Mouse (Mus musculus): ENCODE data around the gene Ncor2.

The Ncor2 gene

DNA sequence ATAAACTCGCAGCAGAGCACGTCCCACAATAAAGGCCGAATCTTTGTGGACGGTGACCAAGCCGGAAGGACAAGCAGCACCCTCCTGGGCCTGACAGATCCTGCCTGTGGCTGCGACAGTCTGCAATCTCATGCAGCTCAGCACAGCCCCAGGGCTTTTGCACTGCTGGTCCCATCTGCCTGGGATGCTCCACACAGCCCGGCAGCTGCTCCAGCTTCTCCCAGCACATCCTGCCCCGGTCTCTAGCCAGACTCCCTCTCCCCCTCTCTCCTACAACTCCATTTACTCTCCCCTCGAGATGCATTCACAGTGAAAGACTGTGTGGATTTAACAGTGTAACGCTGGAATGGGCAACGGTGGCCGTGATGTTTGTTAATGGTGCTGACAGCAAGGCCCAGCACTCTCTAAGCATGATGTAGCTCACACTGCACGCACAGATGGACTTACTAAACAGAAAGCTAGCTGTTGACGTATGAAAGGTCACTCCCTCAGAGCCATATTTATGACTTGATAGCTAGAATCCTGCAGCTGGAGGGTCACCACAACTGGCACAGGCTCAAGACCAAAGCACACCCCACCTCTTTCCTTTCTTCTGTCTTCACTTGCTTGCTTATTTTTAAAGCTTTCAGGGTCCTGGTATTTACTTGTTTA is 83.4 kb downstream of the Ncor2 start:
- DNase-seq (ENCODE audit: low spot score), result no peak

DNA sequence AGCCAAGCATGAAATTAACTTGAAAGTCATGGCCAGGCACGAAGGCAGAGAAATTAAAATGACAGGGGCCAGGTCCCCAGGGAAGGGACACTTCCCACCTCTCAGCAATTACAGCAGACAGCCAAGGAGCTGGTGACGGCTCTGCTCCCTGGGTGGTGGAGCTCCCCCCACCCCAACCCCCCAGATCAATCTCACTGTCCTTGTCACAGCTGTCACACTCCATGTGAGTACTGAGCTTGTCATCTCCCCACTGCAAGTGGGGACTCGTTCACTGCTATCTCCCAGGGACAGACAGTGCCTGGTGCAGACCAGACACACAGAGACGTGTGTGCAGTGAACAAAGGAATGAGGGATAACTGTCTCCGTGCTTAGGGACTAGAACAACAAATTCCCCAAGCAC is 85.2 kb downstream of the Ncor2 start:
- no peak for DNase-seq (ENCODE audit: low spot score)

DNA sequence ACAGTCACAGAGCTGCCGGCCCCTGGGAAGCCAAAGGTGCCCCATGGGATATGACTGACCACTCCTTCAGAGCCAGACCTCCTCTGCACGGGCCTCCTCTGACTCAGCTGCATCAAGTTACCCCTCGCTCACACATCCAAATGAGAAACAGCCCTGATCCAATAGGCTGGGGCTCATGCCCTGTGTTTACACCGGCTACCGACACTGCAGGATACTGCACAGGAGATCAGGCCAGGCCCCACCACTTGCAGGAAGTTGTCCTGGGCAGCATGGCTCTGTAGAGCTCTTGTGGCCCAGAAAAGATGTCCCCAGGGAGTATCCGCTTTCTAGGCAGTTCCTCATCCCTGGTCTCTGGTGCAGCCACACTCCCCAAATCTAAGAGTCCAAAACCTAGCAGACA is 90.9 kb downstream of the Ncor2 start:
- DNase-seq (ENCODE audit: low spot score), result no peak

DNA sequence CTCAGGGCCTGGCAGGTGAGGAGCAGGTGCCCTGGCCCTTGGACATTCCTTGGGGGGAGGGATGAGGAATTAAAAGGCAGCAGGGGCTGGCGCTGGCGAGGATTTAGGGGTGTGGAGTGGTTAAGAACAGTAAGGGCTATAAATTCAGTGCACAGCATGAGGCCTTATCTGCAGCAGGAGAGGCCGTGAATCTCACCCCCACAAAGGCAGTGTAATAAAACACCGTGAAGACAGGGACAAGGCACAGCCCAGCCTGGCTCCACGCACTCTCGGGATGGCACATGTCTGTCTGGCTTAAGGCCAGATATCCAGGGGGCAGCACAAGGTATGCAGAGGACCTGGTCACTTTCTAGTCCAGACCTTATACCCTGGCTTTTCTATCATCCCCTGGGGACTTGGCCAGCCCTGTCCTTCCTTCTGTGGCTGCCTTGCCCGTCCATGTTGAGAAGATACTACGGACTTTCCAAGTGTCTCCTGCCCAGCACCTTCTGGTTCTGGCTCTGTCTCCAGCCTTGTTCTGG is 93.9 kb downstream of the Ncor2 start:
- no peak for DNase-seq (ENCODE audit: low spot score)

DNA sequence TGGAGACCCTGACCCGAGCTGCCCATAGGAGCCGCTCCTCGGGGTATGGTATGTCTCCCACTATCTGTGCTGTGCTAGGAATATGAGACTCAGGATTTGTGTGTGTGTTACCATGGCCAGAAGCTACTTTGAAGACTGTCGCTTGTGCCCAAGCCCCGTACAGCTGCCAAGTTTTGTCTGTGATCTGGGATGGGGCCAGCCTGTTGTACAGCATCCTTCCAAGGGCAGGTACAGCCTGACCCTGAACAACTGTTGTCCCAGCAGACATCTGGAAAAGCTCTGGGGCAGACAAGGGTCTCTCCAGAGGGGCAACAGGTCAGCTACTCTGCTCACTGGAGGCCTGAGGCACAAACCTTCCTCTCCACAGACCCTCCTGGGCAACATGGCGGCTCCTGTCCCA is 95.3 kb downstream of the Ncor2 start:
- no peak for DNase-seq (ENCODE audit: low spot score)

DNA sequence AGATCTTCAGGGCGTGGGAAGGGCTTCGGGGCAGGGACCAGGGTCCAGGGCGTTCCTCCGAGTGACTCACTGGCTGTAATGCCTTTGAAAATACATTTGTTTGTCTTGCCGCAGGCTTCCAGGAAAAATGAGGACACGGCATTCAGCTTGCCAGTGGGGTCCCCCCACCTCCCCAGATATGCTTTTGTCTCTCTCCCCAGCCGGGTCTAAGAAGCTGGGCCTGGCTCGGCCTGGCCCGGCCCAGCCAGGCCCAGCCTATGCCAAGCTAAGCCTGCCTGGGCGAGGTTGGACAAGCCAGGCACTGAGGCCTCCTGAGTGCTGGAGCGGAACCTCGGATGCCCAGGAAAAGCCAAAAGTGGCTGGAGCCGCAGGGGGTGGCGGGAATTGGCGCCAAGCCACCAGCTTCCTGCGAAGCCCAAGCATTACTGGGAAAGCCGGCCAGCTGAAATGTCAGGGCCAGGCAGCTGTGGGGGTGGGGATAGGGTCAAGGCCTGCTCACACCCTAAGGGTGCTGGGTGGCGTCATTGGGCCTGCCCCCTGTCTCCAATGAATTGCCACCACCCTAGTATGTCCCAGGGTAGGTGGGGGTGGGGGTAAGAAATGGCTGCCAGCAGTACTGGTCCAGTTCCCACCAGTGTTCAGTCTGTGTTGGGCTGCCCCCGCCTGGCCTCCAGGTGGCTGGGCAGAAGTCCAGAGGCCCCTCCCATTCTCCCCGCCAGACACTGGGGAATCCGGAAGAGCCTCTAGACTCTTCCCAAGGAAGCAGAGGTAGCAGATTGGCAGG is 97.5 kb downstream of the Ncor2 start:
- no peak for DNase-seq (ENCODE audit: low spot score)

DNA sequence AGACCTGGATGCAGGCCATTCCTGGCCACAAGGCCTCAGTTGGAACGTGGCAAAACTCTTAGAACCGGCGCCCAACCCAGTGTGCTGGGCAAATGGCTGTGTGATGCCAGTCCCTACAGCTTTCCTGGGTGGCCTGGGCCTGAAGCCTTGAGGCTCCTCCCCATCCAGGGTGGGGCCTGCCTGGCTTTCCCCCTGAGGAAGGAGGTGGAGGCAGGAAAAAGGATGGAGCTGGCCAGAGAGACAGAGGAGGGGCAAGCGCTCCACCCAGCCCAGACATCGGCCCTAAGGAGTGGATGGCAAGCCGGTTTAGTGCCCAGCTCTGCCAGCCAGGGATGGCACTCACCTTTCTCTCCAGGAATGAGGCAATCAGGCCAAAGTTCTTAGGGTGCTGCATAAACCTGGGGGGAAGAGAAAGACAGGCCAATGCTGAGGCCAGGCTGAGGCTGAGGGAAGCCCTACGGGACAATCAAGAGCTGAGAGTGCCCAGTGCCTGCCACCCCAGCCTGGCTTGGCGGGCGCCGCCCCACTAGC is 98.2 kb downstream of the Ncor2 start:
- DNase-seq (ENCODE audit: low spot score), result no peak

DNA sequence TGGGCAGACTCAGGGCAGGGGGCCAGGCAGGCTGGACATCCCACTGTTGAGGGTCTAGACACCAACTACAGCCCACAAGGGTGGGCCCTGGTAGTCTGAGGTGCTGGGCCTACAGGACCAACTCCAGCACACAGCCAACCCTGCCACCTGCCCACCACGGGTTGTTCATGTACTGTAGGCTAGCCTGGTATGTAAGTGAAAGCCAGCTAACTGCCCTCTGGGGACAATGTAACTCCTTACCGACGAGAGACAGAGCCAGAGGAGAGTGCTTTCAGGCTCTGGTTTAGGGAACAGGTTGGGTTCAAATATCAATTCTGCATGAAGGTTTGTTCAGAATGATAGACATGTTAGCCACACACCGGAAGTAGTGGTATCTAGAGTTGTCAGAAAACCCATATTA is 98.7 kb downstream of the Ncor2 start:
- no peak for DNase-seq (ENCODE audit: low spot score)

DNA sequence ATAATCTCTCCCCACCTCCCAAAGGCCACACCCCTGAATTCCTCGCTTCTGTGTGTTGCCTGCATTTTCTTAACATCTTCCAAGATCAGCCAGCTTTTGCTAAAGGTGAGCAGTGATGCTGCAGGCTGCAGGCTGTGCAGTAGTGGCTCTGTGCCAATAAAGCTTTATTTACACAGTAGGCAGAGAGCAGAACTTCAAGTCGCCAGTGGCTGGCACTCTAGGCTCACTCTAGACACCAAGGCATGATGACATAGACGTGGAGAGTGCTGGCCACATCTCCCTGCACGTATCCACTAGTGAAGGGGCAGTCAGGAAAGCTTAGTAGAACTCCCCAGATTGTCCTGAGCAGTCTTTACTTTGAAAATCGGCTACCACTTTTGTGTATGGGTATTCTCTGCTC is 100.8 kb downstream of the Ncor2 start:
- DNase-seq (ENCODE audit: low spot score), result no peak

DNA sequence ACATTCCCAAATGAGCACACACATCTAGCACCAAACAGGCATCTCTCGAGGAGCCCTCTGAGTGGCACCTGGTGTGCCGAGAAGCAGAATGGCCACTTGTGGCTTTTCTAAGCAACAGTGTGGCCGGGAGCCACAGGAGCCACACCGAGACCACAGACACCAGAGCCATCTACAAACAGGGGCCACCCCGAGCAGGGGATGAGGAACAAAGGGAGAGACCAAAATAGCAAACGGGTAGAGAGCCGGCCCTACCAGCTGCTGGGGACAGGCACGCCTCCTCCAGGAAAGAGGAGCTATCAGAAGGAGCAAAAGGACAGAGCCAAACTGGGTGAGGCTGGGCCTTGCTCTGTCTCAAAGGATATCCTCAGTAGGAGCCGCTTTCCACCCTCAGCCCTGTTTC is 102.8 kb downstream of the Ncor2 start:
- DNase-seq (ENCODE audit: low spot score), result no peak

DNA sequence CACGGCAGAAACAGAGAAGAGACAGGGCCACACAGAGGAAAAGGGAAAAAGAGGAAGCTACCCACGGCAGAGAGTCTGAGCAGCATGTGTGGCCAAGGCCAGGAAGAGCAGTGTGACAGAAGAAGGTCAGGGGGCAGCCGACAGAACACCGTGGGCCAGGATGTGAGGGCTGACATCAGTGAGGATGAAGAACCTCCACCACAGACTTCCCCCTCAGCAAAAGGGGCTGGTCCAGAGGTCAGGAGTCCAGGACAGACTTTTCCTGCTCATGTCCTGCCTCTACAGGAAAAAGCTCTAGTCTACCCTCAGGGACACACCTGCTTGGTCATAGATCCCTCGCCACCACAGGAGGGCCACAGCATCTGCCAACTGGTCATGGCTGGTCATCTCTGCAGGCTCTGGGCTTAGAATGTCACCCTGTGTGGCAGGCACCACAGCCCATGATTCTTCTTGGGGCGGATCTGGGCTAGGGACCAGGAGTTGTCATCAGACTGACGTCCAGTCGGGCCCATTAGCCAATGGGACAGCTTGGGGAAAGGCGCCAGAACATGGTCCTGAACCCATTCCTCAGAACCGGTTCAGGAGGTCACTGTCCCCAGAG is 104.3 kb downstream of the Ncor2 start:
- no peak for DNase-seq (ENCODE audit: low spot score)

DNA sequence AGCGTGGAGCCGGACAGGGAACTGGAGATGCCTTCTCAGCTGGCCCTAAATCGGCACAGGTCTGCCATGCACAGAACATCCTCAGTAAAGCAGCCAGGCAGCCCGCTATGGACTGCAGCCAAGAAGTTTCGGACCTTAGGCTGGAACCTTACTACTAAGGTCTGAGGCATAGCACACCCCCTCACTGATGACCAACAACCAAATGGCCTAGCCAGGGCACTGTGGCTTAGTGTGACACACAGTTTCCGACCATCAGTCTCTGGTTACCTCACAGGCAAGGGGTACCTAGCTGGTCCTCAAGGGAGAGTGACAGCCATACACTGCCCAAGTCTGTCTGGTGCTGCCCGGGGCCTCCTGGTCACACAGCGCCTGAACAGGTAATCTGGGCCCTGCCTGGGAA is 105.1 kb downstream of the Ncor2 start:
- no peak for DNase-seq (ENCODE audit: low spot score)

DNA sequence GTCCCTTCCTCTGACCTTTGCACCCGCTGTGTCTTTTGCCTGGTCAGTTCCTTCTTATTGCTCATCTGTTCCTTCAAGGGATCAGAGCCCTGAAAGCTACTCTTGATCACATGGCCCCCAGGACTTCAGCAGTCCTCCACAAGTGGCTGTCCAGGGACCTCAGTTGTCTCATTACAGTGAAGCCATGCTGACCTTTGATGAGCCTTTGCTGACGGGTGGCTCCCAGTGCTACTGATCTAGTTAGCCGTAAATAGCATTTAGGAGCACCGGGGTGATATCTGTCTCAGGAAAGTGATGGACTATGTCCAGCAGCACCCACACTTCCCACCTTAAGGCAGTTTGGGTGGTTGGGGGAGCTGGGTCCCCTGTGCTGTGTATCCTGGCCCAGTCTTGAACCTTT is 105.7 kb downstream of the Ncor2 start:
- no peak for DNase-seq (ENCODE audit: low spot score)

DNA sequence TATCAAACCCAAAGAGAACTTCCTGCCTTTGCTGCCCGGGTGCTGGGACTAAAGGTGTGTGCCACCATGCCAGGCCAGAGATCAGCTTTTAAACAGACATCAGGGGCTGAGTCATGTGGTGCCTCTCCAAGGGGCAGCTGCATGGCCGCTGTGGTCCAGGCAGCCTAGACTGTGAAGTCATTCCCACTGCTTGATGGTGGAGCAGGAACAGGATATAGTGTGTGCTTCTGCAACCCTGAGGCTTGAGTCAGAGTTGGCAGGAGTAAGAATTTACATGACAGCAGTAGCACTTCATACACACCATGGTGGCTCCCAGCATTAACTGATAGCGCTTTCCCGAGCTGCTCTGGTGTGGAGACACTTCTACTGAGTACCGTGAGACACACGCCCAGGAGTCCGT is 106.6 kb downstream of the Ncor2 start:
- DNase-seq (ENCODE audit: low spot score), result no peak

DNA sequence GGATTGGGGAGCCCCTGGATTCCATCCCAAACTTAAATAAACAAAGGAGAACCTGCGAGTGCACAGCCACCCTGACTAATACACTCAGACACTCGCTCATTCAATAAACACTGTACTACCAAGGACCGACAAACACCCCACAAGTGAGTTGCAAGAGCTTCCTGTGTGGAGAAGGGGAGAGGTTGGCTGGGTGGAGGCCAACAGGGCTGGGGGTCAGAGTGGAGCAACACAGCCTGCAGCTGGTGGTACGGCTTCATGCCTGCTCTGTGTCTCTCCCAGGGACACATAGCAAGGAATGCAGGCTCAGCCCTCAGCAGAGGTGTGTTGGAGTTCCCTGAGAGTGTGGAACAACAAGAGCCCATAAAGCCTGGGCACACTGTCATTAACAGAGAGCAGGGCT is 107.1 kb downstream of the Ncor2 start:
- DNase-seq (ENCODE audit: low spot score), result no peak

DNA sequence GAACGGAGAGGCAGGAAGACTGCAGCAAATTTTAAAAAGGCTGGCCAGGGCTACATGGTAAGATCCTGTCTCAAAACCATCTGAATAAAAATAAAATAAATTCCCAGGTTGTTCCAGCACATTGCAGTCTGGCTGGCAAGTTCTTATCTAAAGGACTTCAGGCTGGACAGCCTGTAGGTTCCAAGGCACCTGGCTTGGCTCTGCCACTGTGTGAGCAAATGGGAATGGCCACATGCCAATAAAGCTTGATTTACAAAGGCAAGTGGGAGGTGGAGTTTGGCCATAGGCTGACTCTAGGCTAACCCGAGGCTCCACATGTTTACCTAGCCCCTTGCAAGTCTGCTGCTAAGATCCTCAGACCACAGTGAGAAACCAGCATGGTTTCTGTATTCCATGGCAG is 108.6 kb downstream of the Ncor2 start:
- no peak for DNase-seq (ENCODE audit: low spot score)

DNA sequence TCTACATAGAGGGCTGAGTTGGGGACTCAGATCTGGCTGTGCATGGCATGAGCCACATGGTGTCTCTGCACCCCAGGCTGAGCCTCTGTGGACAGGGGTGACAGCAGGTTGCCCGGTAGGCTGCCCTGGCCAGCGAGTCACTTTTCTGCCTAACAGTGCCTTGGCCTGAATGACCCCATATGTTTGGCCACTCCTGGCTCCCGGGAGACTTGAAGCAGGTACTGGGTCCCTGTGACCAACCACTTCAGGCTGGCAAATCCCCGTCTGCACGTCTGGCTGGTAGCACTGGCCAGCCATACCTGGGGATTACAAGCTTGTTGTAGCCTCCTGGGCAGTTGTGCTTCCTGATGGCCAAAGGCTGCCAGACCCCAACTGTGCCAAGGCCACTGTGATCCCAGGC is 109.1 kb downstream of the Ncor2 start:
- no peak for DNase-seq (ENCODE audit: low spot score)

DNA sequence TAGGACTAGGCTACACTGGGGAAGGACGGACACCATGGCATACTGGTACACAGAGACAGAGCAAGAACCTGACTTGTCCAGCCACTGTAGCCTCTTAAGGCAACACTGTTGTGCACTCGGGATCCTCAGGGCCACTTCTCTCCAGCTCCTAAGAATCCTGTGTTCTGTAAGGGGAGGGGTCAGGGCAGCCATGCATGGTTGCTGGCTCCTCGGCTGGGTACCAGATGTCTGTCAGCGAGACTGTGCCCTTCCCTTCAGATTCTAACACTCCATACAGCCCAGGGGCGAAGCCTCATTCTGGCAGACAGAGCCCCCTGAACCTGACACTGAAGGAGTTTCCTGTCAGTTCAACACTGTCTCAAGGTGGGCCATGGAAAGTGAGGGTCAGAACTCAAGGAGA is 109.6 kb downstream of the Ncor2 start:
- no peak for DNase-seq (ENCODE audit: low spot score)

DNA sequence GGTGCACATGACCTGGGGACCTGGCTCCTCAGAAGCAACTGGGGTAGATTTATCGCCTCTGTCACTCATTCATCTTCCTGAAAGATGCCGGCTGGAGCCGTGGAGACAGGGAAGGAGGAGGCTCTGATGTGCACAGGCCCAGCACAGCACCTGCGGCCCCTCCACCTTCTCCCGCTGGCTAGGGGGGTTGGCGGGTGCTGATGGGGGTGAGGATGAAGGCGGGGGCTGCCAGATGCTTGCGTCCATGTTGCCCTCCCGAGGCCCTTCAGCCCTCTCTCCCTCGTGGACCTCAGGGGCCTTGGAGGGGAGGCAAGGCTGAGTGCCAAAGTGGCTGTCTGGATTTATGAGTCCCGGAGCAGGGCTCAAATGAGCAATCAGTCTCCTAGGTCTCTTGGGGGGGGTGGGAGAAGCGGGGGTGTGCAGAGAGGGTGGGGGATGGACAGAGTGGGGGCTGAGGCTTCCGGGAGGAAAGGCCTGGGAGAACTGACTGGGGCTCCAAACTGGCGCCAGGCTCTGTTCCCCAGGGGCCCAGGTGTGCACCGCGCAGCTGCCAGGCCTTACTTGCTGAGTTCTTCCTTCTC is 110.6 kb downstream of the Ncor2 start:
- DNase-seq (ENCODE audit: low spot score), result peak; percentile 58

DNA sequence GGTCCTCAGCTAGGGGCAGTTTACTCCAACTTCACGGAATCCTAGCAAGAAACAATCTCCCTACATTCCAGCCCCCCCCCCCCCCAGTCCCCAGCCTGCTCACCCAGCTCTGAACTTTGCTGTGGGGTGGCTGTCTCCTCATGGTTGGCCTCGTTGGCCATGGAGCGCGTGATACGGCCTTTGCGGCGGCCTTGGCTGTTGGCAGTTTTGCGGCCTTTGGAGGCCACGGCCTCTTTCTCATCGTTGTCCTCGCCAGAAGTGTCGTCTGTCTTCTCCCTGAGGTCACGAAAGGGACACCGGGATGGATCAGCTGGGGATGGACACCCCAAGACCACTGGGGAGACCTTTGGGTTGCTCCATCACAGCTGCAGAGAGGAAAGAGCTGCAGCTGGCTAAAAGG is 111.3 kb downstream of the Ncor2 start:
- no peak for DNase-seq (ENCODE audit: low spot score)

DNA sequence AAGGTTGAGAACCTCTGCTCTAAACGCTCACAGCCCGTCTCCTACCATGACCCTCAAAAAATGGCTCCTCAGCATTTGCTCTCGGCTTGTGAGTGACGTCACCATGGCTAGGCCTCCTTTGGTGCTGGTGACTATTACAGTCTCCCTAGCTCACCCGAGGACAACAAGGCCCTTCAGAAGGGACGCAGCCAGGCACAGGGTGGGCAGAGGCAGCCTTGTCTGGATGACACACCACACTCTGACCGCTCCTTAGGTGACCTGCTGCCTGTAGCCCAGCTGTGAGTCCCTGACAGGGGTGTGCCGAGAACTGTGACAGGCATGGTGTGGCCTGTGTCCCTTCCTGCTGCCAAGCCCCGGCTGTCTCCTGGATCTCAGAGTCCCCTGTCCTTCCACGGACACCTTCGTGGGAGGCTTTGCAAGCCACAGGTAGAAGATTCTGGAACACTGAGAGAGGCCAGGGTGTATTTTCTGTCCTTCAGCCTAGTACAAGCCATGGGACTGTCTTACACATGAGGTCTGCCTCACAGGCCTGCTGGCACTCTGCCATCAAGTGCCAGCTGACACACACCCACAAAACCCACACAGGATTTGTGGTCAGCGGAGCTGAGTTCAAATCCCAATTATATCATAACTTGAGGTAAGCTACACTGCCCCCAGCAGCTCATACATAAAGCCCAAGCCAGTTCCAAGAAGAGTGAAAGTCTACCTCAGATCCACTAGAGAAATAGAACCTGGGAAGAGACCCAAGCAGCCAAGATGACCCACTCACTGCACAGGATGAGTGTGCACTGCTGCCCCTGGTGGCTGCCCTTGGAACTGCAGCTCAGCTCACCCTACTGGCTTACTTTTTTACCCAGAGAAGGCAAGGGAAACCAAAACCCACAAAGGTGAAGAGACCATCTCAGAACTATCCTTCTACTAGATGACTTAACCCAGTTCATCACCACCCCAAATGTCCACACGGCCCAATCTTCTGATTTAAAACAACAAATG is 112.2 kb downstream of the Ncor2 start:
- DNase-seq (ENCODE audit: low spot score), result peak; percentile 83
